Mouse (Mus musculus) hindbrain, embryonic 11.5 days (tissue): ENCODE data around the gene Muc1. TPM values are rescaled to one million over a fixed set of nuclear protein-coding genes. Genes with fewer than 3 reads are reported as not detected.

Experiments used
- ATAC-seq: fragments of 200-750 bp; cut with Nextera tagmentation; 2 replicates; pipeline ENCODE4 v1.8.0; 2017; ENCODE audit warnings: mild to moderate bottlenecking, moderate TSS enrichment, moderate library complexity; ENCODE audit not compliant: low FRiP score
- DNase-seq: peaks from one replicate; pipeline ENCODE4 v3.0.0-alpha.2; 2015; ENCODE audit warnings: low spot score
- H3K27ac ChIP-seq: fragments of 300-500 bp; sonication (generic); 2 replicates; pipeline ENCODE4 v1.5.1; 2014; ENCODE audit warnings: mild to moderate bottlenecking, low read depth, low read length
- H3K27me3 ChIP-seq: fragments of 300-500 bp; sonication (generic); 2 replicates; pipeline ENCODE4 v1.6.1; 2014; ENCODE audit warnings: mild to moderate bottlenecking, low read length, moderate library complexity, mixed read lengths; ENCODE audit not compliant: control insufficient read depth, insufficient read depth
- H3K36me3 ChIP-seq: fragments of 300-500 bp; sonication (generic); 2 replicates; pipeline ENCODE4 v1.6.1; 2014; ENCODE audit warnings: mild to moderate bottlenecking, low read length, moderate library complexity, mixed read lengths; ENCODE audit not compliant: control insufficient read depth, insufficient read depth
- H3K4me1 ChIP-seq: fragments of 300-500 bp; sonication (generic); replicated peaks from 2 replicates; pipeline ENCODE4 v1.6.1; 2014; ENCODE audit warnings: low read length, mixed read lengths; ENCODE audit not compliant: control insufficient read depth, insufficient read depth
- H3K4me2 ChIP-seq: fragments of 300-500 bp; sonication (generic); replicated peaks from 2 replicates; pipeline ENCODE4 v1.6.1; 2014; ENCODE audit warnings: mild to moderate bottlenecking, low read depth, low read length
- H3K4me3 ChIP-seq: fragments of 300-500 bp; sonication (generic); 2 replicates; pipeline ENCODE4 v1.5.1; 2014; ENCODE audit warnings: low read depth, low read length
- H3K9ac ChIP-seq: fragments of 300-500 bp; sonication (generic); 2 replicates; pipeline ENCODE4 v1.6.1; 2014; ENCODE audit warnings: low read depth, low read length
- H3K9me3 ChIP-seq: fragments of 300-500 bp; sonication (generic); 2 replicates; pipeline ENCODE4 v1.6.1; 2016; ENCODE audit warnings: low read length; ENCODE audit not compliant: control insufficient read depth
- WGBS: fragments of 180-500 bp; shearing (Covaris S2); extraction: QIAGEN DNeasy Blood & Tissue Kit; methylation state at CpG from one replicate; pipeline ENCODE4 v1.1.7; 2014; 5-methylcytosine and 5-hydroxymethylcytosine counted together
- polyA plus RNA-seq: library from polyadenylated mRNA; unstranded; fragments of >200 nt; fragmentation: Nextera tagmentation; extraction: Ambion mirVana; gene quantifications from 2 replicates; pipeline ENCODE4 v1.2.1, GENCODE M21; 2014

The Muc1 gene
- polyA plus RNA-seq, 1 experiment from 2014 or later: 1.4 TPM

GRCm38 (mm10) chr3:89233562-89234110 lies 4.8 kb downstream of the Muc1 start:
- Histone ChIP-seq H3K4me2 (no peak overlapping the region), H3K9ac (no peak overlapping the region), H3K27ac (no peak overlapping the region), H3K36me3 (no peaks in the 10 kb centered on the region), H3K4me1 (no peaks in the 10 kb centered on the region), H3K4me3 (no peak overlapping the region), H3K27me3 (no peaks in the 10 kb centered on the region), H3K9me3 (no peaks in the 10 kb centered on the region)
- 84% methylated on average over 14 of the region's 14 CpGs for WGBS
- no peak for ATAC-seq
- DNase-seq: no peak

- Histone ChIP-seq H3K27ac (no peak overlapping the region), H3K36me3 (0 out of 2 replicates have a peak, but pooled peaks cover 3% of the 10 kb centered on the region), H3K4me2 (no peak overlapping the region), H3K4me3 (no peak overlapping the region), H3K27me3 (no peaks in the 10 kb centered on the region), H3K4me1 (no peaks in the 10 kb centered on the region), H3K9ac (no peak overlapping the region), H3K9me3 (no peaks in the 10 kb centered on the region)
- 91% methylated on average over 10 of the region's 10 CpGs for WGBS
- DNase-seq: no peak
- ATAC-seq: no peak
Observed at GRCm38 (mm10) chr3:89236516-89236915, 7.7 kb downstream of the Muc1 start.

- H3K4me3 ChIP-seq: no peak overlapping the region
- WGBS: 95% methylated on average over 21 of the region's 21 CpGs
- H3K27me3 ChIP-seq: no peaks in the 10 kb centered on the region
- no peaks in the 10 kb centered on the region for H3K4me1 ChIP-seq
- H3K36me3 ChIP-seq: 0 out of 2 replicates have a peak, but pooled peaks cover 3% of the 10 kb centered on the region
- no peaks in the 10 kb centered on the region for H3K9me3 ChIP-seq
- no peak overlapping the region for H3K9ac ChIP-seq
- DNase-seq (no peak), ATAC-seq (no peak)
- no peak overlapping the region for H3K4me2 ChIP-seq
- no peak overlapping the region for H3K27ac ChIP-seq
Observed at GRCm38 (mm10) chr3:89237682-89238081, 8.8 kb downstream of the Muc1 start.

GRCm38 (mm10) chr3:89238494-89238893 lies 9.6 kb downstream of the Muc1 start:
- H3K4me3 ChIP-seq: no peak overlapping the region
- WGBS: 71% methylated on average over 9 of the region's 12 CpGs
- H3K27me3 ChIP-seq: no peaks in the 10 kb centered on the region
- peaks cover 2% of the 10 kb centered on the region for H3K4me1 ChIP-seq
- 0 out of 2 replicates have a peak, but pooled peaks cover 3% of the 10 kb centered on the region for H3K36me3 ChIP-seq
- no peak overlapping the region for H3K4me2 ChIP-seq
- no peak overlapping the region for H3K9ac ChIP-seq
- H3K9me3 ChIP-seq: no peaks in the 10 kb centered on the region
- no peak for DNase-seq
- no peak overlapping the region for H3K27ac ChIP-seq
- ATAC-seq: no peak

- H3K4me1 ChIP-seq: peaks cover 8% of the 10 kb centered on the region
- no peak overlapping the region for H3K4me3 ChIP-seq
- no peak overlapping the region for H3K4me2 ChIP-seq
- no peaks in the 10 kb centered on the region for H3K9me3 ChIP-seq
- no peak overlapping the region for H3K27ac ChIP-seq
- H3K9ac ChIP-seq: no peak overlapping the region
- 0 out of 2 replicates have a peak, but pooled peaks cover 3% of the 10 kb centered on the region for H3K36me3 ChIP-seq
- H3K27me3 ChIP-seq: no peaks in the 10 kb centered on the region
- DNase-seq (peak; percentile 78), ATAC-seq (no peak)
- 72% methylated on average over 9 of the region's 9 CpGs for WGBS
Observed at GRCm38 (mm10) chr3:89242331-89242895, 13.6 kb downstream of the Muc1 start.

GRCm38 (mm10) chr3:89243609-89244008 lies 14.8 kb downstream of the Muc1 start:
- peak; percentile 10; the same call in 1 of the 2 replicates for ATAC-seq
- H3K4me1 ChIP-seq: peaks cover 8% of the 10 kb centered on the region
- H3K27me3 ChIP-seq: no peaks in the 10 kb centered on the region
- H3K9ac ChIP-seq: no peak overlapping the region
- 0 out of 2 replicates have a peak, but pooled peaks cover 3% of the 10 kb centered on the region for H3K36me3 ChIP-seq
- H3K4me2 ChIP-seq: peak overlapping the region; percentile 62
- WGBS: 13% methylated on average over 14 of the region's 14 CpGs
- peak overlapping the region; percentile 45 for H3K4me3 ChIP-seq
- peak; percentile 62 for DNase-seq
- peak overlapping the region; percentile 80 for H3K27ac ChIP-seq
- H3K9me3 ChIP-seq: no peaks in the 10 kb centered on the region

- H3K36me3 ChIP-seq: 0 out of 2 replicates have a peak, but pooled peaks cover 3% of the 10 kb centered on the region
- DNase-seq (no peak), ATAC-seq (peak; percentile 38)
- H3K9ac ChIP-seq: peak overlapping the region; percentile 60
- H3K4me1 ChIP-seq: peaks cover 8% of the 10 kb centered on the region
- no peaks in the 10 kb centered on the region for H3K27me3 ChIP-seq
- H3K4me3 ChIP-seq: peak overlapping the region; percentile 45
- peak overlapping the region; percentile 62 for H3K4me2 ChIP-seq
- WGBS: 10% methylated on average over 25 of the region's 25 CpGs
- no peaks in the 10 kb centered on the region for H3K9me3 ChIP-seq
- H3K27ac ChIP-seq: peak overlapping the region; percentile 80
Observed at GRCm38 (mm10) chr3:89244158-89244981, 15.5 kb downstream of the Muc1 start.

- ATAC-seq (peak; percentile 46), DNase-seq (peak; percentile 75)
- Histone ChIP-seq H3K4me3 (peak overlapping the region; percentile 45), H3K9ac (peak overlapping the region; percentile 60), H3K4me1 (peaks cover 8% of the 10 kb centered on the region), H3K27me3 (no peaks in the 10 kb centered on the region), H3K27ac (peak overlapping the region; percentile 80), H3K36me3 (0 out of 2 replicates have a peak, but pooled peaks cover 3% of the 10 kb centered on the region), H3K4me2 (peak overlapping the region; percentile 62), H3K9me3 (no peaks in the 10 kb centered on the region)
- WGBS: under 1% methylated on average over 13 of the region's 26 CpGs
Observed at GRCm38 (mm10) chr3:89244982-89245687, 16.3 kb downstream of the Muc1 start.
